Mouse (Mus musculus): ENCODE data around the gene Bag2. TPM values are rescaled to one million over a fixed set of nuclear protein-coding genes. Genes with fewer than 3 reads are reported as not detected.
A peak's percentile ranks its signal among the peaks of the same experiment; 100 is the strongest.
"Not testable (repeated sequence)": the region's sequence is repeated elsewhere in the genome, so short reads cannot be mapped to it uniquely, and the experiment has no call there.

Bag2 gene
- polyA plus RNA-seq, 1 experiment from 2014 or later: 18.5 TPM

GRCm38 (mm10) chr1:33744815-33745214 lies 12.8 kb downstream of the Bag2 start:
- peaks cover 28% of the 10 kb centered on the region for H3K36me3 ChIP-seq
- H3K4me3 ChIP-seq (replicated peaks); H3K4me2 ChIP-seq (replicated peaks); H3K27me3 ChIP-seq; H3K9me3 ChIP-seq; ATAC-seq; H3K9ac ChIP-seq (replicated peaks); H3K27ac ChIP-seq; H3K4me1 ChIP-seq (replicated peaks): not testable (repeated sequence)
- WGBS: 96% methylated on average over 9 of the region's 9 CpGs

DNA sequence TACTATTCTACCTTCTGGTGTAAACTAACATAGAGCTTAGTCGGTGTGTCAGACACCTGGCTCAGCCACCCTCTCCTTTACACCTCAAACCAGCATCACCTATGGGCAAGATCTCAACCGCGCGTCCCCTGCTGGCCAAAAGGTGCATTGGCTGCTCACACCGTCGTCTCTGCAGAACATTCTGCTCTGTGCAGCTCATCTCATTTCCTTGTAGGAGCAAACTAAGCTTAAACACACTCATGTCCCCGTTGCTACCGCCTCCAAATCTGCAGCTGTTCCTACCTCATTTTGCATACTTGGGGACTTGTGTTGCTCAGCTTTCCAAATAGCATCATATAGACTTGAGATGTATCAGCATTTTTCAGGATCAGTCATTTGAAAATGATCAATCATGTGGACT lies 14.7 kb downstream of the Bag2 start:
- Histone ChIP-seq H3K36me3 (peaks cover 38% of the 10 kb centered on the region), H3K4me1 (replicated peaks) (no peaks in the 10 kb centered on the region), H3K27ac (no peak overlapping the region), H3K27me3 (no peaks in the 10 kb centered on the region), H3K9ac (replicated peaks) (no peak overlapping the region), H3K4me2 (replicated peaks) (no peak overlapping the region), H3K9me3 (no peaks in the 10 kb centered on the region), H3K4me3 (replicated peaks) (no peak overlapping the region)
- WGBS: 19% methylated on average over 8 of the region's 8 CpGs
- ATAC-seq: no peak

GRCm38 (mm10) chr1:33739302-33739701 lies 18.3 kb downstream of the Bag2 start:
- H3K27me3 ChIP-seq: no peaks in the 10 kb centered on the region
- no peak overlapping the region for H3K9ac ChIP-seq (replicated peaks)
- no peak overlapping the region for H3K4me2 ChIP-seq (replicated peaks)
- ATAC-seq: peak; percentile 81
- peaks cover 58% of the 10 kb centered on the region for H3K36me3 ChIP-seq
- no peak overlapping the region for H3K27ac ChIP-seq
- 32% methylated on average over 12 of the region's 12 CpGs for WGBS
- H3K4me3 ChIP-seq (replicated peaks): no peak overlapping the region
- H3K4me1 ChIP-seq (replicated peaks): no peaks in the 10 kb centered on the region
- no peaks in the 10 kb centered on the region for H3K9me3 ChIP-seq

DNA sequence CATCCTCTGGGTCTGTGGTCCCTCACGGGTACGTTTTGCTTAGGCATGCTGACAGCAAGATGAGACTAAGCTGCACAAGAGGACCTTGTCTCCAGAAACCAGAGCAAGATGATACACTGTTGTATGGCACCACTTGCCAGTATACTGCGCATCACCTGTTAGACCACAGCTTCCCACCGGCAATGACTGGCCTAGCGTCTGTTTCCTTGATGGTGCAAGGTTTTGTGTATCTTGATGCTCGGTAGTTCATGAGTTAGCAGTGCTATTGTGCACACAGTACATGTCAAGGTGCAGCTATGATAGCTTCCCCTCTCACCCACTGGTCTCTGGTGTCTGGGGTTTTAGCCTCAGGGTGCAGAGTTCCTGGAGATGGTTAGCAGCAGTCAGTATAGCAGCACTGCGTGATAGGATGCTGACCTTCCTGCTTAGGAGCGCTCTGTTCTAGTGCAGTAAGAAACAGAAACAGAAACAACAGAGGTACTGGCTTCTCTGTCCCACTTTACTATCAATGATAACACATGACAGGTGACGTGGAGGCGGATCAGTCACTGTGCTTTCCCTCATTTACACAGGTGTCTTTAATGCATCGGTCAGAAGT lies 18.8 kb downstream of the Bag2 start:
- Histone ChIP-seq H3K27ac (no peak overlapping the region), H3K9ac (replicated peaks) (no peak overlapping the region), H3K4me2 (replicated peaks) (no peak overlapping the region), H3K4me1 (replicated peaks) (no peaks in the 10 kb centered on the region), H3K27me3 (no peaks in the 10 kb centered on the region), H3K9me3 (no peaks in the 10 kb centered on the region), H3K36me3 (peaks cover 58% of the 10 kb centered on the region), H3K4me3 (replicated peaks) (no peak overlapping the region)
- 88% methylated on average over 11 of the region's 11 CpGs for WGBS
- ATAC-seq: peak; percentile 72

- Histone ChIP-seq H3K9me3 (no peaks in the 10 kb centered on the region), H3K4me3 (replicated peaks) (no peak overlapping the region), H3K4me1 (replicated peaks) (no peaks in the 10 kb centered on the region), H3K36me3 (peaks cover 58% of the 10 kb centered on the region), H3K27ac (no peak overlapping the region), H3K9ac (replicated peaks) (no peak overlapping the region), H3K27me3 (no peaks in the 10 kb centered on the region), H3K4me2 (replicated peaks) (no peak overlapping the region)
- WGBS: 92% methylated on average over 11 of the region's 11 CpGs
- ATAC-seq: no peak
Observed at GRCm38 (mm10) chr1:33738281-33738680, 19.3 kb downstream of the Bag2 start.

- Histone ChIP-seq H3K4me1 (replicated peaks) (no peaks in the 10 kb centered on the region), H3K4me3 (replicated peaks) (no peak overlapping the region), H3K9ac (replicated peaks) (no peak overlapping the region), H3K27me3 (no peaks in the 10 kb centered on the region), H3K36me3 (peaks cover 67% of the 10 kb centered on the region), H3K4me2 (replicated peaks) (no peak overlapping the region), H3K27ac (no peak overlapping the region), H3K9me3 (no peaks in the 10 kb centered on the region)
- WGBS: 85% methylated on average over 5 of the region's 5 CpGs
- ATAC-seq: no peak
Observed at GRCm38 (mm10) chr1:33734001-33734685, 23.5 kb downstream of the Bag2 start.

DNA sequence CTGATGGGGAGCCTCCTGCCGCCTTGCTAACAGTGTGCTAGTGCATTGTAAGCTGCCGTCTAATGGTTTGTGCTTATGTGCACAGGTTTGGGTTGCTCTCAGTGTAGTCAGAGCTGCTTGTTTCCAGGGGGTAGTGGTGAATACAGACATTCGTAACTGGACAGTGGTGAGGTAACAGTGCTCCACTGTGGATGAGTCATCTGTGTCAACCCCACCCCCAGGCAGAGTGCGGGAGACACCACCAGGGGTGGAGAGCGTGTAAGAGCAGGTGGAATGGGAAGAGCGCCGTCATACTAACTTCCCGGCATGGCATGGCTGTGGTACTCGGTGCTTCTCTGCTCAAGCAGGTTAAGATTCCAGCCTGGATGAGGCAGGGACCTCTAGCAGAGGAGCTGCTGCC lies 24.6 kb downstream of the Bag2 start:
- no peaks in the 10 kb centered on the region for H3K9me3 ChIP-seq
- H3K27ac ChIP-seq: no peak overlapping the region
- H3K9ac ChIP-seq (replicated peaks): no peak overlapping the region
- H3K4me1 ChIP-seq (replicated peaks): no peaks in the 10 kb centered on the region
- no peaks in the 10 kb centered on the region for H3K27me3 ChIP-seq
- peaks cover 64% of the 10 kb centered on the region for H3K36me3 ChIP-seq
- 91% methylated on average over 9 of the region's 9 CpGs for WGBS
- no peak overlapping the region for H3K4me2 ChIP-seq (replicated peaks)
- no peak overlapping the region for H3K4me3 ChIP-seq (replicated peaks)
- peak; percentile 20; the same call in 1 of the 2 replicates for ATAC-seq

- Histone ChIP-seq H3K27me3 (no peaks in the 10 kb centered on the region), H3K27ac (no peak overlapping the region), H3K4me2 (replicated peaks) (no peak overlapping the region), H3K36me3 (peaks cover 60% of the 10 kb centered on the region), H3K9ac (replicated peaks) (no peak overlapping the region), H3K9me3 (no peaks in the 10 kb centered on the region), H3K4me1 (replicated peaks) (peaks cover 14% of the 10 kb centered on the region), H3K4me3 (replicated peaks) (no peak overlapping the region)
- 96% methylated on average over 5 of the region's 5 CpGs for WGBS
- ATAC-seq: no peak
Observed at GRCm38 (mm10) chr1:33725086-33725485, 32.5 kb downstream of the Bag2 start.

DNA sequence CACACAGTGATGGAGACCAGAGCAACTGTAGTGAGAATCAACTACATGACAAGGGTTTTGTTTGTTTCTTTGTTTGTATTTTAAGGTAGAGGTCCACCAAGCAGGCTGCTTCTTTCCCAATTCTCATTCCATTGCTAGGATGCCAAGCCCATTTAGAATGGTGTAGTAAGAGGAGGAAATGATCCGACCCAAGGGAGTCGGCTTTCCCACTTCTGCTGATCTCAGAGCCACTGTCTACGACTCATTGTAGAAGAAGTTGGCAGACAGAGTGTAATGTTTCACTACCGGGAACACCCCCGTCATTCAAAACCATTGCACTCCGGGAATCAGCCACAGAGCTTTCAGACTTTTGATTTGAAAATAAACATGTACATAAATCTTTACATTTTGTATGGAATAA lies 33.1 kb downstream of the Bag2 start:
- no peaks in the 10 kb centered on the region for H3K27me3 ChIP-seq
- peaks cover 14% of the 10 kb centered on the region for H3K4me1 ChIP-seq (replicated peaks)
- H3K36me3 ChIP-seq: peaks cover 57% of the 10 kb centered on the region
- WGBS: 95% methylated on average over 6 of the region's 6 CpGs
- H3K27ac ChIP-seq: no peak overlapping the region
- ATAC-seq: no peak
- H3K9ac ChIP-seq (replicated peaks): no peak overlapping the region
- H3K4me3 ChIP-seq (replicated peaks): no peak overlapping the region
- H3K9me3 ChIP-seq: no peaks in the 10 kb centered on the region
- H3K4me2 ChIP-seq (replicated peaks): no peak overlapping the region

- ATAC-seq: no peak
- Histone ChIP-seq H3K36me3 (peaks cover 35% of the 10 kb centered on the region), H3K27me3 (no peaks in the 10 kb centered on the region), H3K9ac (replicated peaks) (0 out of 2 replicates have a peak overlapping the region, but pooled peaks have one; percentile 4), H3K4me3 (replicated peaks) (peak overlapping the region; percentile 86; the same call in 1 of the 2 replicates), H3K4me2 (replicated peaks) (peak overlapping the region; percentile 67), H3K9me3 (no peaks in the 10 kb centered on the region), H3K4me1 (replicated peaks) (peaks cover 14% of the 10 kb centered on the region), H3K27ac (no peak overlapping the region)
- 85% methylated on average over 7 of the region's 7 CpGs for WGBS
Observed at GRCm38 (mm10) chr1:33721020-33721419, 36.6 kb downstream of the Bag2 start.

DNA sequence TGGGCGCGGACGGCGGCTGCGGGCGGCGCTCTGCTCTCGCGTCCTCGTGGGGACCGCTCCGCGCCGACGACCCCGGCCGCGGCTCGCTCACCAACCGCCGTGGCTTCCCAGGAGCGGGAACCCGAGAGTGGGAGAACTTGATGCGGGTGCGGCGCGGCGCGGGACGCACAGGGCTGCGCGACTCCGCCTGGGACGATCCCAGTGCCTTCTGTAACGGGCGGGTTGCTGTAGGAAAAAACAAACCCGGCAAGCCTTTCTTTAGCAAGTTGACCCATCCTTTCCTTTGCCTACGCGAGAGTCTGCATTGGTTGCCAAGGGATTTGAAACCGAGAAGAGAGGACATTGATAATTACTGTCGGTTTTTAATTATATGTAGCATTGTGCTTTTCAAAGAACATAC lies 37.4 kb downstream of the Bag2 start:
- ATAC-seq: peak; percentile 81
- Histone ChIP-seq H3K9ac (replicated peaks) (peak overlapping the region; percentile 89), H3K9me3 (no peaks in the 10 kb centered on the region), H3K27me3 (no peaks in the 10 kb centered on the region), H3K4me1 (replicated peaks) (peaks cover 14% of the 10 kb centered on the region), H3K27ac (peak overlapping the region; percentile 94), H3K36me3 (peaks cover 29% of the 10 kb centered on the region), H3K4me3 (replicated peaks) (peak overlapping the region; percentile 86), H3K4me2 (replicated peaks) (peak overlapping the region; percentile 67)
- WGBS: under 1% methylated on average over 41 of the region's 41 CpGs

- WGBS: under 1% methylated on average over 49 of the region's 54 CpGs
- Histone ChIP-seq H3K9ac (replicated peaks) (peak within 1 kb of the TSS; percentile 89), H3K4me1 (replicated peaks) (peaks cover 17% of the 10 kb centered on the region), H3K36me3 (peaks cover 24% of the 10 kb centered on the region), H3K27ac (peak within 1 kb of the TSS; percentile 94), H3K27me3 (no peaks in the 10 kb centered on the region), H3K4me3 (replicated peaks) (peak within 1 kb of the TSS; percentile 86), H3K4me2 (replicated peaks) (peak within 1 kb of the TSS; percentile 67), H3K9me3 (no peaks in the 10 kb centered on the region)
- ATAC-seq: peak; percentile 98
Observed at GRCm38 (mm10) chr1:33719733-33720225, 37.8 kb downstream of the Bag2 start, which contains the start of gene Rab23. Gene Rab23, plus strand, starts transcription at chr1:33719887.
